8 mouse cellular contexts compared by ENCODE assay signal in genomic region chr3:115553848-115554515, GRCm38 (mm10).
DNase-seq lines count a peak whose midpoint lies in the region; ATAC-seq and TF ChIP-seq lines count a peak whose summit lies in the region.

No protein-coding gene starts in this region.

- H3K4me1 ChIP-seq in embryonic facial prominence, embryonic 13.5 days: peaks cover 17% of the 10 kb centered on the region
- H3K4me1 ChIP-seq in limb, embryonic 10.5 days: peaks cover 22% of the 10 kb centered on the region
- H3K4me1 ChIP-seq in lung, postnatal 0 days (ENCODE audit: insufficient read depth, low read depth, low read length): no peaks in the 10 kb centered on the region

- WGBS in embryonic facial prominence, embryonic 13.5 days: 20% methylated on average over 10 of the region's 10 CpGs
- 42% methylated on average over 10 of the region's 10 CpGs for WGBS in limb, embryonic 10.5 days
- 55% methylated on average over 10 of the region's 10 CpGs for WGBS in lung, postnatal 0 days

- H3K36me3 ChIP-seq in embryonic facial prominence, embryonic 13.5 days: no peaks in the 10 kb centered on the region
- H3K36me3 ChIP-seq in limb, embryonic 10.5 days: no peaks in the 10 kb centered on the region
- H3K36me3 ChIP-seq in lung, postnatal 0 days (ENCODE audit: insufficient read depth, low read length): no peaks in the 10 kb centered on the region

- intact Hi-C loops in heart, postnatal 25 days (cut with DNase I): no loop called here

- H3K4me3 ChIP-seq in embryonic facial prominence, embryonic 13.5 days: peak overlapping the region; percentile 19; the same call in 1 of the 2 replicates
- H3K4me3 ChIP-seq in limb, embryonic 10.5 days: no peak overlapping the region
- H3K4me3 ChIP-seq in lung, postnatal 0 days (ENCODE audit: low read depth, low read length): no peak overlapping the region

- TF ChIP-seq EP300 in lung, postnatal 0 days (IDR thresholded peaks at IDR 0.05): no peak

- H3K9ac ChIP-seq in embryonic facial prominence, embryonic 13.5 days: no peak overlapping the region
- H3K9ac ChIP-seq in lung, postnatal 0 days (replicated peaks; ENCODE audit: low read depth): no peak overlapping the region

- TF ChIP-seq CTCF in lung, postnatal 0 days (IDR thresholded peaks at IDR 0.05): no peak

- no peak for ATAC-seq in embryonic facial prominence, embryonic 13.5 days (ENCODE audit: insufficient number of reproducible peaks, insufficient read depth, low FRiP score, low TSS enrichment, low read depth)
- ATAC-seq in lung, postnatal 0 days: no peak

- H3K4me2 ChIP-seq in embryonic facial prominence, embryonic 13.5 days: peak overlapping the region; percentile 45
- no peak overlapping the region for H3K4me2 ChIP-seq in lung, postnatal 0 days (replicated peaks; ENCODE audit: low read depth, low read length)

- DNase-seq in heart, postnatal 4 days: peak; percentile 5
- DNase-seq in heart, postnatal 25 days (ENCODE audit: low spot score): no peak
- peak; percentile 44 for DNase-seq in ES-CJ7 (ENCODE audit: low read depth, low spot score)
- DNase-seq in limb, embryonic 10.5 days (ENCODE audit: low spot score): peak; percentile 75
- DNase-seq in urinary bladder, postnatal 36 days (ENCODE audit: low spot score in 2 of 2): no peak
- no peak for DNase-seq in lung, postnatal 0 days (ENCODE audit: low spot score)
- DNase-seq in gastrocnemius, postnatal 4 days (ENCODE audit: low spot score in 2 of 2): no peak

- no peaks in the 10 kb centered on the region for H3K27me3 ChIP-seq in embryonic facial prominence, embryonic 13.5 days
- H3K27me3 ChIP-seq in limb, embryonic 10.5 days (ENCODE audit: low read depth, poor library complexity, severe bottlenecking): no peaks in the 10 kb centered on the region
- H3K27me3 ChIP-seq in lung, postnatal 0 days (replicated peaks; ENCODE audit: insufficient read depth, low read length): no peaks in the 10 kb centered on the region

- no peak overlapping the region for H3K27ac ChIP-seq in embryonic facial prominence, embryonic 13.5 days
- peak overlapping the region; percentile 56 for H3K27ac ChIP-seq in limb, embryonic 10.5 days
- no peak overlapping the region for H3K27ac ChIP-seq in lung, postnatal 0 days (ENCODE audit: low read length)

- H3K9me3 ChIP-seq in embryonic facial prominence, embryonic 13.5 days: no peaks in the 10 kb centered on the region
- H3K9me3 ChIP-seq in limb, embryonic 10.5 days (replicated peaks): no peaks in the 10 kb centered on the region
- H3K9me3 ChIP-seq in lung, postnatal 0 days (ENCODE audit: low read length): no peaks in the 10 kb centered on the region

Comparison
In these comparisons a context has a peak if more than half of its experiments do, and no peak if none do; other contexts are left out.
1. DNase-seq: peak in heart, postnatal 4 days (single experiment), ES-CJ7 (single experiment) and limb, embryonic 10.5 days (single experiment); none in heart, postnatal 25 days (single experiment), urinary bladder, postnatal 36 days (0 of 2), lung, postnatal 0 days (single experiment) and gastrocnemius, postnatal 4 days (0 of 2).